Mouse (Mus musculus): ENCODE measurements around the gene Nudt3. TPM values are rescaled to one million over a fixed set of nuclear protein-coding genes. Genes with fewer than 3 reads are reported as not detected.
A peak's percentile ranks its signal among the peaks of the same experiment; 100 is the strongest.

Gene Nudt3
- polyA plus RNA-seq, 1 experiment = 55.7 TPM

- no peak for TF ChIP-seq CTCF (IDR thresholded peaks at IDR 0.05; ENCODE audit: low read depth, low read length)
- H3K27ac ChIP-seq (ENCODE audit: insufficient read depth, low read depth, low read length) = no peak overlapping the region
- H3K4me1 ChIP-seq (ENCODE audit: control insufficient read depth, insufficient read depth, low read length) = peaks cover 10% of the 10 kb centered on the region
- H3K4me3 ChIP-seq (ENCODE audit: insufficient read depth, low read length) = no peak overlapping the region
Measured at GRCm38 (mm10) chr17:27574470-27575115, 48.7 kb downstream of the Nudt3 start.

GRCm38 (mm10) chr17:27573772-27574320 is 49.4 kb downstream of the Nudt3 start:
- no peak overlapping the region for H3K4me3 ChIP-seq (ENCODE audit: insufficient read depth, low read length)
- H3K4me1 ChIP-seq (ENCODE audit: control insufficient read depth, insufficient read depth, low read length) = peaks cover 15% of the 10 kb centered on the region
- no peak overlapping the region for H3K27ac ChIP-seq (ENCODE audit: insufficient read depth, low read depth, low read length)
- TF ChIP-seq CTCF (IDR thresholded peaks at IDR 0.05; ENCODE audit: low read depth, low read length) (no peak), POLR2A (IDR thresholded peaks at IDR 0.05; ENCODE audit: borderline replicate concordance, low read depth, low read length) (no peak)

- H3K4me1 ChIP-seq (ENCODE audit: control insufficient read depth, insufficient read depth, low read length) = peaks cover 32% of the 10 kb centered on the region
- TF ChIP-seq CTCF (IDR thresholded peaks at IDR 0.05; ENCODE audit: low read depth, low read length) = no peak
- H3K4me3 ChIP-seq (ENCODE audit: insufficient read depth, low read length) = no peak overlapping the region
- H3K27ac ChIP-seq (ENCODE audit: insufficient read depth, low read depth, low read length) = no peak overlapping the region
Measured at GRCm38 (mm10) chr17:27571315-27571714, 52.0 kb downstream of the Nudt3 start.

DNA sequence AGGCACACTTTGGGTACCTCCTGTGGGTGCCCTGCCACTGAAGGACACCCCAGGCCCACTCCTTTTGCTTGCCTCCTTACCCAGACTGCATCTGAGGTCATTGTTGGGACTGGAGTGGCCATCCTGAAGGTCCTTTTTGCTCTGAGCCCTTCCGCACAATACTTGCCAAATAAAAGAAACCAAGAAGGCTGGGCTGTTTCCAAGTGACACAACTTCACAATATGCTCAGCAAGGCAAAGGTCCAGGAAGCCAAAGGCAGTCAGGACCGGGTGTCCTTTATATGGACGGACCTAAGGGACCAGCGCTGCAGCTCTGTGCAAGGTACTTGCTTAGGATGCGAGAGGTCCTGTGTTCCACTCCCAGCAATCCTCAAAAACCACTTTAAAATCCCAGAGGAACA is 55.1 kb downstream of the Nudt3 start:
- TF ChIP-seq POLR2A (IDR thresholded peaks at IDR 0.05; ENCODE audit: borderline replicate concordance, low read depth, low read length) = no peak
- TF ChIP-seq CTCF (IDR thresholded peaks at IDR 0.05; ENCODE audit: low read depth, low read length) = no peak
- no peak overlapping the region for H3K4me3 ChIP-seq (ENCODE audit: insufficient read depth, low read length)
- no peak overlapping the region for H3K27ac ChIP-seq (ENCODE audit: insufficient read depth, low read depth, low read length)
- peaks cover 37% of the 10 kb centered on the region for H3K4me1 ChIP-seq (ENCODE audit: control insufficient read depth, insufficient read depth, low read length)

DNA sequence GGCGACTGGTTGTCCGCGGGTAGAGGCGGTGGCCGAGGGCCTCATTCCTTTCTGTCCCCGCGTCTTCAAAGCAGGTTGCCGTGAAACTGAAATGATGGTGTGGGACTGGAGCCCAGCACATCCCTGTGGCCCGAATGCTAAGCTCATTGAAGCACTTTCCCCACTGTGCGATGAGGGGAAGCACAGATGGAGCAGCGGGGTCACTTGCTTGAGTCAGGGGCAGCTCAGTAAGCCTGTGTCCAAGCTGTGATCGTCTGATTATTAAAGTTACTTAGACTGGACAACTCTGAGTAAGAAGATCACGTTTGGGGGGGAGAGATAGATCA is 57.4 kb downstream of the Nudt3 start:
- Histone ChIP-seq H3K27ac (ENCODE audit: insufficient read depth, low read depth, low read length) (0 out of 2 replicates have a peak overlapping the region, but pooled peaks have one; percentile 7), H3K4me3 (ENCODE audit: insufficient read depth, low read length) (peak overlapping the region; percentile 77), H3K4me1 (ENCODE audit: control insufficient read depth, insufficient read depth, low read length) (peaks cover 47% of the 10 kb centered on the region)
- TF ChIP-seq POLR2A (IDR thresholded peaks at IDR 0.05; ENCODE audit: borderline replicate concordance, low read depth, low read length) = no peak
- TF ChIP-seq CTCF (IDR thresholded peaks at IDR 0.05; ENCODE audit: low read depth, low read length) = no peak

- H3K4me3 ChIP-seq (ENCODE audit: insufficient read depth, low read length) = peak within 1 kb of the TSS; percentile 77
- H3K4me1 ChIP-seq (ENCODE audit: control insufficient read depth, insufficient read depth, low read length) = peaks cover 46% of the 10 kb centered on the region
- peak within 1 kb of the TSS; percentile 75 for H3K27ac ChIP-seq (ENCODE audit: insufficient read depth, low read depth, low read length)
- TF ChIP-seq POLR2A (IDR thresholded peaks at IDR 0.05; ENCODE audit: borderline replicate concordance, low read depth, low read length) (no peak), CTCF (IDR thresholded peaks at IDR 0.05; ENCODE audit: low read depth, low read length) (no peak)
Measured at GRCm38 (mm10) chr17:27565163-27565941, 57.9 kb downstream of the Nudt3 start, which contains the start of gene AI413582. TSS of gene AI413582 (minus strand) at chr17:27565756.

DNA sequence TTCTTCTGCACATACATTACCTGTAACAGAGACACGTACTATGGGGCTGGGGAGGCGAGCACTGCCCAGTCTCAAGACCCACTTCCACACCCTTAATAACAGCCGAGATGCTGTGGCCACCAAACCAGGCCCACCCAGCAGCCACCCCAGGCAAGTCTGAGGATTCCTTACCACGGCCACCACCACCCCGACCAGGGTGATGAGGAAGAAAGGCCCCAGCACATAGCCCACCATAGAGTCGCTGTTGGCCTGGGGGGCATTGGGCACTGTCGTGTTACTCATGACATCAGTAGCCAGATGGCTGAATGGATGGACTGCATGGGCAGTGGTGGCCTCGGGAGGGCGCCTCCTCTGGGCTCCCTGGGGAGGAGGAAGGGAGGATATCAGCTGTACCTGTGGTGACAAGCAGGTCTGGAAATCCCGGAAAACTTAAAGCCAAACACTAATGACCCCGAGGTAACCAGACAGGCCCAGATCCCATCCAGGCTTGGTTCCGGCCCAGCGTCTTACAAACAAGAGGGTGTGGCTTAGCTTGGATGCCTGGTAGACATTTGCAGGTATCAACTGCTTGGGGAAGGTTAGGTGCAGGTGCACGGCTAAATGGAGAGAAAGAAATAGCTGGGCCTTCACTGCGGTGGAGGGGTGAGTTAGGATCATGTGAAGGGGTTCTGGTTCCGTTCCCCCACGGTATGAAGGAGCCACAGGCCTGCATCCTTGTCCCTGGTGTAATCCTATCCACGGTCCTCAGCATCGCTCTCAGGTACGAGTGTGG is 58.7 kb downstream of the Nudt3 start:
- Histone ChIP-seq H3K27ac (ENCODE audit: insufficient read depth, low read depth, low read length) (peak overlapping the region; percentile 75), H3K4me3 (ENCODE audit: insufficient read depth, low read length) (peak overlapping the region; percentile 65), H3K4me1 (ENCODE audit: control insufficient read depth, insufficient read depth, low read length) (peaks cover 43% of the 10 kb centered on the region)
- no peak for TF ChIP-seq POLR2A (IDR thresholded peaks at IDR 0.05; ENCODE audit: borderline replicate concordance, low read depth, low read length)
- 0 out of 2 replicates have a peak, but pooled peaks have one; percentile 4 for TF ChIP-seq CTCF (IDR thresholded peaks at IDR 0.05; ENCODE audit: low read depth, low read length)

DNA sequence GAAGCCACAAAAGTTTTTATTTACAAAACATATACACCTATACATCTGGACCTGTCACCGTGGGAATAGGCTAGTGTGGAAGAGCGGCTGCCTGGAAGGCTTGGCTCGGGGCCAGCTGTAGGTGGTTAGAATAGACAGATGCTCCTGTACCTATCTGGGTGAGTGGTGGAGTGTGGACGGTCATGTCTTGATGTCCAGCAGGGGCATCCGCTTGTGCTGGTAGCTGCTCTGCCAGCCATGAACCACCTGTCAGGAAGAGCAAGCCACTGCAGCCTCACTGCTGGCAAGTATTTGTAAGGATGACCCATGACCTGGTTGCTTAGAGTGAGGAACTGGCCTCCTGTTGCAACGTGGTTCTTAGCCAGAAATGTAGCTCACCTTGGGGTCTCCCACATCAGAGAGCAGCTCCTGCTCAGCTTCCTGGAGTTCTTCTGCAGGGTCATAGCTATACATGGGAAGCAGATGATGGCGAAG is 59.5 kb downstream of the Nudt3 start:
- peaks cover 39% of the 10 kb centered on the region for H3K4me1 ChIP-seq (ENCODE audit: control insufficient read depth, insufficient read depth, low read length)
- TF ChIP-seq CTCF (IDR thresholded peaks at IDR 0.05; ENCODE audit: low read depth, low read length) = no peak
- TF ChIP-seq POLR2A (IDR thresholded peaks at IDR 0.05; ENCODE audit: borderline replicate concordance, low read depth, low read length) = no peak
- no peak overlapping the region for H3K27ac ChIP-seq (ENCODE audit: insufficient read depth, low read depth, low read length)
- H3K4me3 ChIP-seq (ENCODE audit: insufficient read depth, low read length) = peak overlapping the region; percentile 65

DNA sequence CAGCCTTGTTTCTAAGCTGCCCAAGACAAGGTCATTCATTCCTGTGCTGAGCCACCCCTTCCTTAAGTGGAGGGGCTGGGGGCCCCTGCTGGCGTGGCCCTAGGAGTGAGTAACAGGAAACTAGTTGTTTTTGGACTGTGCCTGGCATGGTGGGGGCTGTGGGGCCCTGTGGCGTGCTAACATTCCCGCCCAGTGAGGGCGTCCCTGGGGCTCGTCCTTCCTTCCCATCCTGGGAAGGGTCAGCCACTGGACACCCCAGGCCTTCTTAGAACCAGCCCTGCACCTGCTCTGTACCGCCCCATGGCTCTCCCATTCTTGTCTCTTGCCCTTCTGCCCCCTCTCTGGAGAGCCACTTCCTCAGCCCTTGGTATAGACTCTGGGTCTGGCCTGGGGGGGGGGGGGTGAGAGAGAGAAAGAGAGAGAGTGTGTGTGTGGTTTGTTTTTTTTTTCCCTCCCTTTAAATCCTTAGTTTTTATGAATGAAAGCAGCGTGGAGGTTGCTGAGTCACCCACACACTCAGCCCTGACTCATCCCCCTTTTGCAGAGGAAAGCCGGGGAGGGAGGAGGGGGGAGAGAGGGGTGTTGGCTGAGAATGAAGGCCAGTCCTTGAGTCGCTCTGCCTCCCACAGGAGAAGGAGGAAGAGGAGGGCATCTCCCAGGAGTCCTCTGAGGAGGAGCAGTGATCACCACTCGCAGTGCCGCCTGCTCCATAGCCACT is 61.3 kb downstream of the Nudt3 start:
- no peak overlapping the region; the same call in 1 of the 2 replicates for H3K4me3 ChIP-seq (ENCODE audit: insufficient read depth, low read length)
- peak overlapping the region; percentile 65 for H3K27ac ChIP-seq (ENCODE audit: insufficient read depth, low read depth, low read length)
- H3K4me1 ChIP-seq (ENCODE audit: control insufficient read depth, insufficient read depth, low read length) = peaks cover 25% of the 10 kb centered on the region
- TF ChIP-seq POLR2A (IDR thresholded peaks at IDR 0.05; ENCODE audit: borderline replicate concordance, low read depth, low read length) = no peak
- no peak for TF ChIP-seq CTCF (IDR thresholded peaks at IDR 0.05; ENCODE audit: low read depth, low read length)

All from bone marrow macrophage, adult 2 months (primary cell).